Mouse (Mus musculus) limb, embryonic 15.5 days (tissue): ENCODE measurements around the gene Hist1h4h. TPM values are rescaled to one million over a fixed set of nuclear protein-coding genes. Genes with fewer than 3 reads are reported as not detected.
"Not testable (repeated sequence)": the region's sequence is repeated elsewhere in the genome, so short reads cannot be mapped to it uniquely, and the experiment has no call there.

Source experiments
- ATAC-seq: fragments of 200-750 bp; cut with Nextera tagmentation; 2 replicates; pipeline ENCODE4 v1.8.0; 2017; ENCODE audit warnings: low read depth, moderate TSS enrichment; ENCODE audit not compliant: insufficient number of reproducible peaks, low FRiP score, low TSS enrichment
- H3K27ac ChIP-seq: fragments of 300-500 bp; sonication (generic); 2 replicates; pipeline ENCODE4 v1.5.1; 2015; ENCODE audit warnings: moderate library complexity, mild to moderate bottlenecking, inconsistent platforms
- H3K27me3 ChIP-seq: fragments of 300-500 bp; sonication (generic); 2 replicates; pipeline ENCODE4 v1.6.1; 2015; ENCODE audit warnings: inconsistent platforms
- H3K36me3 ChIP-seq: fragments of 300-500 bp; sonication (generic); 2 replicates; pipeline ENCODE4 v1.6.1; 2015; ENCODE audit warnings: inconsistent platforms
- H3K4me1 ChIP-seq: fragments of 300-500 bp; sonication (generic); 2 replicates; pipeline ENCODE4 v1.6.1; 2015; ENCODE audit warnings: inconsistent platforms
- H3K4me2 ChIP-seq: fragments of 300-500 bp; sonication (generic); 2 replicates; pipeline ENCODE4 v1.6.1; 2015; ENCODE audit warnings: mild to moderate bottlenecking, inconsistent platforms
- H3K4me3 ChIP-seq: fragments of 300-500 bp; sonication (generic); 2 replicates; pipeline ENCODE4 v1.5.1; 2015; ENCODE audit warnings: mild to moderate bottlenecking, inconsistent platforms
- H3K9ac ChIP-seq: fragments of 300-500 bp; sonication (generic); 2 replicates; pipeline ENCODE4 v1.6.1; 2015; ENCODE audit warnings: inconsistent platforms
- H3K9me3 ChIP-seq: fragments of 300-500 bp; sonication (generic); 2 replicates; pipeline ENCODE4 v1.6.1; 2016; ENCODE audit warnings: inconsistent platforms
- WGBS: fragments of 180-500 bp; shearing (Covaris S2); methylation state at CpG from one replicate; pipeline ENCODE4 v1.1.7; 2015; 5-methylcytosine and 5-hydroxymethylcytosine counted together
- polyA plus RNA-seq: library from polyadenylated mRNA; unstranded; fragments of >200 nt; fragmentation: Nextera tagmentation; extraction: Ambion mirVana; gene quantifications from 2 replicates; pipeline ENCODE4 v1.2.1, GENCODE M21; 2015

The Hist1h4h gene
- polyA plus RNA-seq, 1 experiment from 2014 or later: 6.3 TPM

GRCm38 (mm10) chr13:23529005-23529404 is 1.8 kb upstream of the Hist1h4h start:
- Histone ChIP-seq H3K9me3 (no peaks in the 10 kb centered on the region), H3K9ac (no peak overlapping the region), H3K4me3 (no peak overlapping the region), H3K4me2 (no peak overlapping the region), H3K27me3 (no peaks in the 10 kb centered on the region), H3K36me3 (no peaks in the 10 kb centered on the region), H3K27ac (no peak overlapping the region), H3K4me1 (peaks cover 24% of the 10 kb centered on the region)
- no peak for ATAC-seq
- 61% methylated on average over 5 of the region's 5 CpGs for WGBS

GRCm38 (mm10) chr13:23529480-23530165 is 1.2 kb upstream of the Hist1h4h start:
- Histone ChIP-seq H3K9me3 (no peaks in the 10 kb centered on the region), H3K36me3 (no peaks in the 10 kb centered on the region), H3K27ac (peak overlapping the region; percentile 94), H3K27me3 (no peaks in the 10 kb centered on the region), H3K9ac (0 out of 2 replicates have a peak overlapping the region, but pooled peaks have one; percentile 17), H3K4me1 (peaks cover 26% of the 10 kb centered on the region), H3K4me3 (peak overlapping the region; percentile 45), H3K4me2 (peak overlapping the region; percentile 75)
- no peak for ATAC-seq
- 25% methylated on average over 2 of the region's 2 CpGs for WGBS

- no peaks in the 10 kb centered on the region for H3K9me3 ChIP-seq
- peak overlapping the region; percentile 94 for H3K27ac ChIP-seq
- peak overlapping the region; percentile 29; the same call in 1 of the 2 replicates for H3K9ac ChIP-seq
- peak overlapping the region; percentile 75 for H3K4me2 ChIP-seq
- H3K4me1 ChIP-seq: peaks cover 26% of the 10 kb centered on the region
- WGBS: under 1% methylated on average over 20 of the region's 20 CpGs
- no peaks in the 10 kb centered on the region for H3K36me3 ChIP-seq
- no peak for ATAC-seq
- no peaks in the 10 kb centered on the region for H3K27me3 ChIP-seq
- peak overlapping the region; percentile 45 for H3K4me3 ChIP-seq
Measured at GRCm38 (mm10) chr13:23530181-23530900, 509 bp upstream of the Hist1h4h start.

- no peak for ATAC-seq
- peak overlapping the region; percentile 21; the same call in 1 of the 2 replicates for H3K9ac ChIP-seq
- H3K4me3 ChIP-seq: peak overlapping the region; percentile 53
- H3K27me3 ChIP-seq: no peaks in the 10 kb centered on the region
- H3K4me1 ChIP-seq: peaks cover 27% of the 10 kb centered on the region
- peak overlapping the region; percentile 94 for H3K27ac ChIP-seq
- no peaks in the 10 kb centered on the region for H3K9me3 ChIP-seq
- H3K4me2 ChIP-seq: peak overlapping the region; percentile 75
- no peaks in the 10 kb centered on the region for H3K36me3 ChIP-seq
- WGBS: 16% methylated on average over 9 of the region's 9 CpGs
Measured at GRCm38 (mm10) chr13:23532262-23533075, 1.6 kb downstream of the Hist1h4h start.

- Histone ChIP-seq H3K9ac (peak within 1 kb of the TSS; percentile 42; the same call in 1 of the 2 replicates), H3K4me3 (peak within 1 kb of the TSS; percentile 53), H3K4me1 (peaks cover 31% of the 10 kb centered on the region), H3K4me2 (peak within 1 kb of the TSS; percentile 75), H3K27ac (peak within 1 kb of the TSS; percentile 94)
- H3K9me3 ChIP-seq, H3K27me3 ChIP-seq, H3K36me3 ChIP-seq: not testable (repeated sequence)
- under 1% methylated on average over 25 of the region's 53 CpGs for WGBS
- peak; percentile 47 for ATAC-seq
Measured at GRCm38 (mm10) chr13:23533560-23534367, 2.9 kb downstream of the Hist1h4h start, which contains the start of gene Hist1h2af. Gene Hist1h2af (plus strand): TSS chr13:23533906.

GRCm38 (mm10) chr13:23534368-23535131 is 3.7 kb downstream of the Hist1h4h start:
- Histone ChIP-seq H3K27me3 (no peaks in the 10 kb centered on the region), H3K9ac (peak overlapping the region; percentile 20; the same call in 1 of the 2 replicates), H3K36me3 (no peaks in the 10 kb centered on the region), H3K4me1 (peaks cover 31% of the 10 kb centered on the region), H3K9me3 (no peaks in the 10 kb centered on the region), H3K4me2 (peak overlapping the region; percentile 75), H3K4me3 (peak overlapping the region; percentile 53), H3K27ac (peak overlapping the region; percentile 94)
- ATAC-seq: no peak
- 1% methylated on average over 15 of the region's 15 CpGs for WGBS

GRCm38 (mm10) chr13:23535137-23536075 is 4.6 kb downstream of the Hist1h4h start, which contains the start of gene Hist1h3g:
Gene Hist1h3g (plus strand): TSS chr13:23535422.
- ATAC-seq: peak; percentile 89
- not testable (repeated sequence) for H3K27me3 ChIP-seq, H3K9me3 ChIP-seq, H3K36me3 ChIP-seq
- WGBS: under 1% methylated on average over 52 of the region's 62 CpGs
- H3K27ac ChIP-seq: peak within 1 kb of the TSS; percentile 94
- peak within 1 kb of the TSS; percentile 75 for H3K4me2 ChIP-seq
- peaks cover 31% of the 10 kb centered on the region for H3K4me1 ChIP-seq
- peak within 1 kb of the TSS; percentile 53 for H3K4me3 ChIP-seq
- peak within 1 kb of the TSS; percentile 39 for H3K9ac ChIP-seq

- peak overlapping the region; percentile 57 for H3K27ac ChIP-seq
- 0 out of 2 replicates have a peak overlapping the region, but pooled peaks have one; percentile 26 for H3K9ac ChIP-seq
Measured at GRCm38 (mm10) chr13:23536076-23536822, 5.4 kb downstream of the Hist1h4h start.

GRCm38 (mm10) chr13:23537006-23537710 is 6.3 kb downstream of the Hist1h4h start:
- H3K27me3 ChIP-seq: no peaks in the 10 kb centered on the region
- no peak for ATAC-seq
- 0 out of 2 replicates have a peak overlapping the region, but pooled peaks have one; percentile 19 for H3K4me2 ChIP-seq
- no peak overlapping the region for H3K27ac ChIP-seq
- no peak overlapping the region for H3K9ac ChIP-seq
- H3K9me3 ChIP-seq: no peaks in the 10 kb centered on the region
- H3K4me1 ChIP-seq: peaks cover 29% of the 10 kb centered on the region
- 66% methylated on average over 3 of the region's 3 CpGs for WGBS
- peak overlapping the region; percentile 53; the same call in 1 of the 2 replicates for H3K4me3 ChIP-seq
- no peaks in the 10 kb centered on the region for H3K36me3 ChIP-seq

More at GRCm38 (mm10) chr13:23536076-23536822, 5.4 kb downstream of the Hist1h4h start:
- H3K27me3 ChIP-seq: no peaks in the 10 kb centered on the region
- no peaks in the 10 kb centered on the region for H3K9me3 ChIP-seq
- peaks cover 31% of the 10 kb centered on the region for H3K4me1 ChIP-seq
- WGBS: 15% methylated on average over 7 of the region's 7 CpGs
- peak overlapping the region; percentile 75 for H3K4me2 ChIP-seq
- H3K4me3 ChIP-seq: peak overlapping the region; percentile 53
- no peaks in the 10 kb centered on the region for H3K36me3 ChIP-seq
- ATAC-seq: no peak
